Mouse (Mus musculus): ENCODE results near the gene Ube2s.
"Not testable (repeated sequence)": the region's sequence is repeated elsewhere in the genome, so short reads cannot be mapped to it uniquely, and the experiment has no call there.

Gene Ube2s

GRCm38 (mm10) chr7:4820925-4821324, 8.5 kb upstream of the Ube2s start:
- DNase-seq, result not testable (repeated sequence)

GRCm38 (mm10) chr7:4816559-4816958, 4.2 kb upstream of the Ube2s start:
- DNase-seq, result no peak

DNA sequence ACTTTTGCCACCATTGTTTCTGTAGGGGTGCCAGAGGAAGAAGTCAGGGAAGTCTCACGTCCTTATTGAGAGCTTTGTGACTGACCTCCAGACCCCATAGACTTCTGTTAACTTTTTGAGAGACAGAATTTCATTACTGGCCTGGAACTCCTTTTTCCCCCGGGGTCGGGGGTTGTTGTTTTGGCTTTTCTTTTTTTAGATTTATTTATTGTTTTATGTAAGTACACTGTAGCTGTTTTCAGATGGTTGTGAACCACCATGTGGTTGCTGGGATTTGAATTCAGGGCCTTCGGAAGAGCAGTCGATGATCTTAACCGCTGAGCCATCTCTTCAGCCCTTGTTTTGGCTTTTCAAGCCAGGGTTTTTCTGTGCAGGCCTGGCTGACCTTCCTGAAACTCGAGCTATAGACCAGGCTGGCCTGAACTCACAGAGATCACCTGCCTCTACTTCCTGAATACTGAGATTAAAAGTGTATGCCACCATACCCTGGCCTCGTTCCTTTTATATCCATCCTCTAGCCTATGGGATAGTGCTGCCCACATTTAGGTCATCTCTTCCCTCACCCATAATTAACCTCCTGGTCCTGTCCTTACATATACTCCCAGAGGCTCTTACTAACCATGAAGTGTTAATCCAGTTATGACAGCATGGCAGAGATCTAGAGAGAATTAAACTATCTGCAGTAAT, 858 bp upstream of the Ube2s start:
- DNase-seq, result peak; percentile 34

DNA sequence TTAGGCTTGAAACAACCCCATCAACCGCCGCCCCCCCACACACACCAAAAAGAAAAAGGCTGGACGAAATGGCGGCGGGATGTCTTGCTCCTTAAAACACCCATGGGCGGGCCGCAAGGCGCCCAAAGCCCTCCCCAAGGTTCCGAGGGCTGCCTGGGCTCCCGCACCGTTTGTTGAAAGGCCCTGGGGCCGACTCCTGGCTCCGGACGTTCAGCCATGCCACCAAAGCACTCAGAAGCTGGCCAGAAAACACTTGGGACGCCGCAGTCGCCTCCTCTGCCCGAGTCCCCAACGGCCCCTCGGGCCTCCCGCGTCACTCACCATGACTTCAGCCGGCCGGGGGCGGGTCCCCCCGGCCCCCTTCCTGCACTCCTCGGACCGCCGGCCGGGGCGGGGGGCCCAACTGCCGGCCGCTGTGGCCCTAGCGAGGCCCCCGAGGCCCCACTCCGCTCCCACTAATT, 518 bp downstream of the Ube2s start:
- DNase-seq, result no peak

DNA sequence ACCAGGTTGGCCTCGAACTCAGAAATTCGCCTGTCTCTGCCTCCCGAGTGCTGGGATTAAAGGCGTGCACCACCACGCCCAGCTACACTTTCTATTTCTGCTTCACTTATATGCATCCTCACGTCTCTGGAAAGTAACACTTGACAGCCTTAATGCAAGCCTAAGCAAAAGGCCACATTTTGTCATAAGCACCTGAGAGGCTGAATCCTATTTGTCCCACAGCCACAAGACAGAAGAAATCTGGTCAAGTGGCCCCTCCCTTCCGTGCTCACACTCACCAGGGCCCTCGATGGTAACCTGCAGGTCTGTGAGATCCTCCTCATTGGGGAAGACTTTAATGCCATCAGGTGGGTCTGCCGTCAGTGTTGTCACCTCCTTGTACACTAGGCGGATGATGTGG, 1.3 kb downstream of the Ube2s start:
- not testable (repeated sequence) for DNase-seq

DNA sequence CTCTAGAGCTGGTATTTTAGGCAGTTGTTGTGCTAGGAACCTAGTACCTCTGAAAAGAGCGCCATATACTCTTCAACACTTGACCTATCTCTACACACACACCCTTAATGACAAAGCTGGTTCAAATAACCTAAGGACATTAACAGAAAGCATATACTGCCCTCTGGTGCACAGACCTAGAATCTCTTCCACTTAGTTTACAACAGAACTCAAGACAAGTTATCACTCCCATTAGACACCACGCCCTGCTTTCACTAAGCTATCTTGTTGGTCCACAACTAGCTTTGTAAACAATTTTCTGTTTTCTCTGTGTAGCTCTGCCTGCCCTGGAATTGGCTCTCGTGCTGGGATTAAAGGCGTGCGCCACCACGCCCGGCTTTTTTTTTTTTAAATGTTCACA, 5.7 kb downstream of the Ube2s start:
- peak; percentile 48 for DNase-seq

DNA sequence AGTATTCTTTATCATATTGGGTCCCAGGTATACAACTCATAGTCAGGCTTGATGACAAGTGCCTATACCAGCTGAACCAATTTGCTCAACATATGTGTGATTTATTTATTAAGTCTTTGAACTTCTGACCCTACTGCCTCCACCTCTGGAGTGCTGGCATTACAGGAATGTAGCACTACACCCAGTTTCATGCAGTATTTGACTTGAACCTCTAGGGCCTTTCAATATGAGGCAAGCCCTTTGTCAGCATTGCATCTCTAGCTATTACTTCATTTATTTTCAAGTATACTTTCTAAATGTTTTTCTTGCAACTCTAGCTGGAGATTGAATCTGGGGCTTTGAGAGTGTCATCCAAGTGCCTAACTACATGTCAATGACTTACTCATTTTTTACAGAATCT, 10.1 kb downstream of the Ube2s start:
- DNase-seq, result no peak

DNA sequence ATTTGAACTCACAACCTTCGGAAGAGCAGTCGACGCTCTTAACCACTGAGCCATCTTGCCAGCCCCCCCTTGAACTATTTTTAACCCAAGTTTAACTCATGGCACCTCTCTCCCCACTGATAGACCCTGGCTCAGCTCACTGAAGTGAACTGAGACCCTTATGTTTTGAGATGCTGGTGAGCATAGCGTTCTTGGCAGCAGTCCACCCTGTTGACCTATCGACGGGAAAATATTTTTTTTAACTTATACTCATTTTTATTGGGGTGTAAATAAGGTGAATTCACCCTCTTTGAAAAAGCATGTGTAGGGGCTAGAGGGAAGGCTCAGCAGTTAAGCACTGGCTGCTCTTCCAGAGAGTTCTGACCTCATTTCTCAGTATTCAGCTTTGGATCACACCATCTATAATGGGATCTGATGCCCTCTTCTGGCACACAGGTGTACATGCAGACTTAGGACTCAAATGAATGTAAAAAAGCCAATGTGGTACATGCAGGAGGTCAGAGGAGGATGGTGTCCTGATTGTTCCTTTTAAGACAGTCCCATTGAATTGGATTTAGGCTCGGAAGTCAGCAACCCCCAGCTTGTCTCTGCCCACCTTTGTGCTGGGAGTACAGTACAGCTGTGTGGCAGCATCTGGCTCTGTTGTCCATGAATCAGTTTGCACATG, 16.5 kb downstream of the Ube2s start:
- DNase-seq, result no peak

GRCm38 (mm10) chr7:4794631-4795168, 17.7 kb downstream of the Ube2s start:
- no peak for DNase-seq

DNA sequence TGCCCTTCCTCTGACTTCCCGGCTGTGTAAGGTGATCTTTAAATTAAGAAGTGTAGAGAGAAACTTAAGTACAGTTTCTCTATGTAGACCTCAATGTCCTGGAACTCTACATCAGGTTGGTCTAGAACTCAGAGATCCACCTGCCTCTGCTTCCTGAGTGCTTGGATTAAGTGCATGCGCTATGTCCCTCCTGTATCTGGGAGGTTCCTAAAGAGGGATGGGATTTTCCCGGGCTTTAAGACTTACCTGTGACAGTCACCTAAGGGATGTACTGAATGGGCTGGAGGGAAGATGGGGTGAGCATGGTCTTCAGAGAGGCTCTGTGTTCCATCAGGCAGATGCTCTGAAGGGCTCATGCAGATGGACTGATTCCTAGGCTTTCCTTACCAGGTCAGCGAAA, 18.7 kb downstream of the Ube2s start:
- DNase-seq, result no peak

- DNase-seq, result peak; percentile 46
Observed at GRCm38 (mm10) chr7:4793248-4793647, 19.1 kb downstream of the Ube2s start.

- peak; percentile 92 for DNase-seq
Observed at GRCm38 (mm10) chr7:4792278-4793212, 19.8 kb downstream of the Ube2s start, which contains the start of gene Rpl28. TSS of gene Rpl28 (plus strand) at chr7:4792874.

- peak; percentile 59 for DNase-seq
Observed at GRCm38 (mm10) chr7:4789436-4789935, 22.9 kb downstream of the Ube2s start, which contains the start of gene Tmem238. TSS of gene Tmem238 (minus strand) at chr7:4789656.

DNA sequence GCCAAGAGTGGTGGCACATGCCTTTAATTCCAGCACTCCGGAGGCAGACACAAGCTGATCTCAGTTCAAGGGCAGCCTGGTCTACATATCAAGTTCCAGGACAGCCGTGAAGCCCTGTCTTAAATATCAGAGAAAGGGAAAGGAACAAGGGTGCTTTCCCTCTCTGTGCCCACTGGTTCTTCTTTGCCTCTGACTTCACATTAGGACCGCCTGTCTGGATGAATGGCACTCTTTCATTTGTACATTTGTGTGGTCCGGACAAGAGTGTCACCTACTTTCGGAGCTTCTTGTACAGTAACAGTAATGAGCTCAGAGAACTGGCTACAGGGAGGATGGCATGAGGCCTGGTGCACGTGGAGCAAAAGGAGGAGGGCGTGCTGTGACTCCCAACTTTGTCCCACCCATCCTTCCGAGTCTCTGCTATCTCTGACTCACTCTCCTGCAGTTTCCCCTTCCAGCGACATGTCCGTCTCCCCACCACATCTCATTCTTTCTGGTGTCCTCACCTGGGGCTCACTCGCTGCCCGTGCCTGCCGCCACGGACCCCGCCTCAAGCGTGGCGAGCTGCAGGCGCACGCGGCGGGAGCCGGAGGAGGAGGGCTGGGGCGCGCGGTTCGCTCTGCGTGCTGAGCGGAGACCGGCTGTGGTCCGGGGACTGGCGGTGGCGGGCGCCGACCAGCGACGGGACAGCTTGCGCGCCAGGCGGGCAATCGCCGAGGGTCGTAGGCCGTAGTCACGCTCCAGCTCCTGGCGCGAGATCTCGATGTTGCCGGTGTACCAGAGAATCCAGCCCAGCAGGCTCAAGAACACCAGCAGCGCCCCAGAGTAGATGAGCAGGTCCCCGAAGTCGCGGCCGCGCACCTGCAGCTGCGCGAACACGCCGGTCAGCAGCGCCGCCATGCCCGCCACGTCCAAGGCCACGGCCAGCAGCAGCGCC, 23.6 kb downstream of the Ube2s start:
- peak; percentile 69 for DNase-seq

DNA sequence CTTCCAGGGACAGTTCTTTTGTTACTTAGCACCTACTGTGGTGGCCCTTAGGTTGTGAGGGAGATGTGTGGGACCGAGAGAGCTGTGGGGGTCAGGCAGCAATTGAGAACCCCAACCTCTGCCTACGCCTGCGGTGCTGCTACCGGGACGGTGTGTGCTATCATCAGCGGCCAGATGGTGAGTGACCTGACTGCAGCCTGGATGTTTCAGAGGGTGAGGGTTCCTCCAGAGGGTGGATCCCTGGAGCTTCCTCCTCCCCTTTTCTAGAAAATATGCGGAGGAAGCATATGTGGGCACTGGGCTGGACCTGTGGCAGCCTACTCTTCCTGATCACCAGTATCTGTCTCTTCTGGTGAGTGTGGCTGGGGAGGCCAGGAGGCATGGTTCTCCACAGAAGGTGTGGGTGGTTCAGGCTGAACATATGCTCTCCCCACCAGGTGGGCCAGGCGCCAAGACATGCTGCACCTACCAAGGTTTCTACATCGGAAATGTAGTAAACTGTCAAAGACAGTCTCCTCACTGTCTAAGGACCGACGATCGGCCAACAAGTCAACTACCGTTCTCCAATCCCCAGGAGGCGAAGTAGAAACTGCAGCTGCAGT, 28.6 kb downstream of the Ube2s start:
- DNase-seq, result no peak

GRCm38 (mm10) chr7:4782759-4783158, 29.6 kb downstream of the Ube2s start, which contains the start of the genes Il11 and Tmem190:
TSS of gene Il11 (minus strand) at chr7:4782859.
TSS of gene Tmem190 (plus strand) at chr7:4782937.
- no peak for DNase-seq

DNA sequence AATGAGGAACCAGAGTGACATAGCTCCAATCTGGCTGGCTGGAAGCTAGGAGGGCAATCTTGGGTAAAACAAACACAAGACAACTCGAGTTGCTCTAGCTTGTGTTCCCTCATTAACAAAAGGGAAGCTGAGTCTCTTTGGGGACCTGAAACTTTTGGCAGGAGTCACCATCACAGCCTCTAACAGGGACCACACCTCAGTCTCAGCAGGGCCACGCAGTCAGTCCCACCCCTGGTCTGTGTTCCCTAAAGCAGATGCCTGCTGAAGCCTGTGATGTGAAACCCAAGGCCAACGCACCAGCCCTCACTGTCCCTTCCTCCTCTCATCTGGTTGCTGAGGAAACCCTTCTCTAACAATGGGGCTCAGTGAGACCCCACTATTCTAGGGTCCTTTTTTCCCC, 30.3 kb downstream of the Ube2s start:
- DNase-seq, result no peak

DNA sequence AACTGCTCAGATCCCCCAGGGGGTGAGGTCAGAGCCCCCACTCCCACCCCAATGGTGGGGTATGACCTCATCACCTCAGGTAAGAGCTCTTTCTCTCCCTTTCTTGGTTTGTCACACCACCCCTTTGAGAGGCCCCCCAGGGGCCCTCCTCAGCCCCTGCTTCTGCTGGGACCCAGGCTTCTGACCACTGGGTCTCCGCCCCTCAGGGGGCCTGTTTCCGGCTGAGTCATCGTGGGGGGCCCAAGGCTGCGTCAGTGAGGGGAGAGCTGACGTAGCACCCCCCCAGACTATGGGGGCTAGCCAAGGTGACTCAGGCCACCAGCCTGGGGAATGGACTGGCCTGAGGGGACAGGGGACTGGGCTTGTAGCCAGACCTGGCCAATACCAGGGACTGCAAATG, 32.5 kb downstream of the Ube2s start:
- DNase-seq, result no peak

DNA sequence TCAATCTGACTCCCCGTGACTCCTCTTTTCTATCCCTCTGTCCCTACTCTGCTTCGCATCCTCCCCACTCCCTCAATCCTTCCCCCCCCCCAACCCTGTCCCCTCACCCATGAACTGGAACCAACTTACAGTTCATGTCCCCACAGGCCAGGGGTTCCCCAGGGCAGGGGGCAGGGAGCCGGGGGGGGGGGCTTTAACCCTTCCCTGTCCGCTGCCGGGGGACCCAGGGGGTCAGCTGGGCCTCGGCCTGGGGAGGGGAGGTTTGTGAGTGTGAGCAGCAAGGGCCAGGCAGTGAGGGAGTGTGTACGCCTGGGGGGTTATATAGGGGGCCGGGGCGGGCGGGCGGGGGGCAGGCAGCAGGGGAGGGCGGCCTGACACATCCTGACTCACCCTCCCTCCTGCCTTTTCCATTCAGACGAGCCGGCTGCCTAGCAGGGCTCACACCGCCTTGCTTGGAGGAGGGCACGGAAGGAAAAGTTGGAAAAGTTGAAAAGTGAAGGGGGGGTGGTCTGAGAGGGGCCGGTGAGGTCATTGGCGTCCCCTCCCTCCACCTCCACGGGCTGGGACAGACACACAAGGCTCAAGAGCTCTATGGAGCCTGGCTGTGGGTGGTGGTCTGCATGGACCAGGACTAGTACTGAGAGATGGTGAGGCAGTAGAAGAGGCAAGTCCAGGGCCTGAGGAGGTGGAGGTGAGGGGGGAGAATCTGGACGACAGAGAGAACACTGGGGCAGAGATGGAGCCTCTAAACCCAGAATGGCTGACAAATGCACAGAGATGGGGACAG, 34.3 kb downstream of the Ube2s start:
- no peak for DNase-seq

All from thymus, postnatal 4 days (tissue).